Mouse (Mus musculus) lung, adult 2 months (tissue): Measurements from ENCODE around the gene Wnt5a. TPM values are rescaled to one million over a fixed set of nuclear protein-coding genes. Genes with fewer than 3 reads are reported as not detected.
A peak's percentile ranks its signal among the peaks of the same experiment; 100 is the strongest.

Source experiments
- DNase-seq: peaks from one replicate; pipeline ENCODE4 v3.0.0; 2022
- H3K4me1 ChIP-seq: fragments of 200-500 bp; 2 replicates; pipeline ENCODE4 v1.6.1; 2011; ENCODE audit warnings: low read length; ENCODE audit not compliant: control insufficient read depth, insufficient read depth
- H3K4me3 ChIP-seq: fragments of 200-500 bp; replicated peaks from 2 replicates; pipeline ENCODE3; 2011; ENCODE audit warnings: low read depth, mild to moderate bottlenecking, control low read depth, low read length; ENCODE audit errors: extremely low read depth
- CTCF ChIP-seq: fragments of 200-500 bp; IDR thresholded peaks from 2 replicates; pipeline ENCODE4 v1.5.1; 2011; ENCODE audit warnings: mild to moderate bottlenecking, low read length, control low read depth; ENCODE audit not compliant: insufficient read depth
- POLR2A ChIP-seq: fragments of 200-500 bp; IDR thresholded peaks from 2 replicates; pipeline ENCODE4 v1.6.1; 2011; ENCODE audit warnings: low read depth, mild to moderate bottlenecking, control low read depth, low read length, borderline replicate concordance; ENCODE audit errors: extremely low read depth
- WGBS: fragments of 180-500 bp; shearing (Covaris S2); methylation state at CpG from one replicate; pipeline ENCODE4 v1.1.7; 2018; 5-methylcytosine and 5-hydroxymethylcytosine counted together
- polyA plus RNA-seq: library from polyadenylated mRNA; depleted of rRNA; stranded (reverse); fragments of >200 nt; gene quantifications from 2 replicates; pipeline ENCODE4 v1.2.3, GENCODE M21; 2012

Wnt5a gene
- polyA plus RNA-seq, 1 experiment = 6.9 TPM

DNA sequence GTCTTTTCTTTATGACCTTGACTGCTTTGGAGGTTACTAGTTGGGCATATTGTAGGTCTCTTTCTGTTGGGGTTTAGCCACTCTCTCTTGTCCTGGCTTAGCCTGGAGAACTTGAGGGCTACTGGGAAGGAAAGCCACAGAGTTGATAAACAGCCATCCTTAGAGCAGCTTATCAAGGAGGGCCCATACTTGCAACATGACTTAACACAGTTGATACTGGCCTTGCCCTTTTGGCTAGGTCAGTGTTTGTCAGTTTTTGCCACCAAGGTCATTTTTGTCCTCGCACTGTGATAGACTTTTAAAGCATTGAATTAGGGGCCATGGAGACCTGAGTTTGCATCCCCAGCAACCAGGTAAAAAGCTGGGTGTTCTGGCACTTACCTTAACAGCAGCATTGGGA, 23.7 kb upstream of the Wnt5a start:
- H3K4me3 ChIP-seq = no peak overlapping the region
- TF ChIP-seq CTCF = no peak
- TF ChIP-seq POLR2A = no peak
- H3K4me1 ChIP-seq = no peaks in the 10 kb centered on the region
- WGBS = 76% methylated on average over 1 of the region's 1 CpGs
- no peak for DNase-seq

DNA sequence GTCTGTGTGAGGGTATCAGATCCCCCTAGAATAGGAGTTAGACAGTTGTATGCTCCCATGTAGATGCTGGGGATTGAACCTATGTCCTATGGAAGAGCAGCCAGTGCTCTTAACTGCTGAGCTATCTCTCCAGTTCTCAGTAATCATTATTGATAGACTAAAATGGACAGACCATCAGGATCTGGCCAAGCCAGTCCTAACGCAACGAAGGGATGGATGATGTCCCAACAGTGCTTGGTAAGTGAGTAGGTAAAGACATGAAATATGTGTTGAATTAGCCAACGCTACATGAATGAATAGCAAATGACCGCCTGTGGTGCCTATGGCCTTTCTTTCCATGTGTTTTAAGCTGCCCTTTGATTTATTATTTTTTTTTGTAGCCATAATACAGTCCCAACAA, 10.7 kb upstream of the Wnt5a start:
- 89% methylated on average over 4 of the region's 4 CpGs for WGBS
- Histone ChIP-seq H3K4me1 (no peaks in the 10 kb centered on the region), H3K4me3 (no peak overlapping the region)
- no peak for DNase-seq
- no peak for TF ChIP-seq POLR2A
- TF ChIP-seq CTCF = no peak

DNA sequence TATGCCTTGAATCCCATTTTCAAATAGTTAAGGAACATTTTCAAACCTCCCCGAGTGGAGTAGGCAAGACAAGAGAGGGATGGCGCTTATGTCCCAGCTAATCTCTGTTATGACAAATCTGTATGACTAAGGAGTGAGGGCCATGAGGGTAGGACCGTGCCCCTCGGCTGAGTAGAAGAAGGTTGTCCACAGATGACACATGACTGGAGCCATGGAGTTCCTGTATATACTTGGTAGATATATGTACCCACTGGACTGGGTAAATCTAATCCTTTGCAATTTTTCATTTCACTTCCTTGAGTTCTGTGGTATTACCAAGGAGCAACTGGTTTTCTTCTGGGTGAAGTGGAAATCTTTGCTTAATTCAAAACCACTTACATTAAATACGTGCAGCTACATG, 10.3 kb upstream of the Wnt5a start:
- Histone ChIP-seq H3K4me1 (no peaks in the 10 kb centered on the region), H3K4me3 (no peak overlapping the region)
- DNase-seq = no peak
- no peak for TF ChIP-seq CTCF
- no peak for TF ChIP-seq POLR2A
- WGBS = 79% methylated on average over 5 of the region's 5 CpGs

GRCm38 (mm10) chr14:28501216-28501878, 3.2 kb upstream of the Wnt5a start:
- TF ChIP-seq CTCF = no peak
- no peak for TF ChIP-seq POLR2A
- WGBS = 59% methylated on average over 12 of the region's 12 CpGs

GRCm38 (mm10) chr14:28503276-28503675, 1.3 kb upstream of the Wnt5a start:
- 97% methylated on average over 2 of the region's 2 CpGs for WGBS
- DNase-seq = no peak
- Histone ChIP-seq H3K4me3 (no peak overlapping the region), H3K4me1 (no peaks in the 10 kb centered on the region; the same call in 1 of the 2 replicates)
- TF ChIP-seq POLR2A = no peak
- TF ChIP-seq CTCF = no peak

More at GRCm38 (mm10) chr14:28501216-28501878, 3.2 kb upstream of the Wnt5a start:
- Histone ChIP-seq H3K4me1 (no peaks in the 10 kb centered on the region), H3K4me3 (no peak overlapping the region)
- DNase-seq = no peak

- TF ChIP-seq CTCF (no peak), POLR2A (peak; percentile 19; the same call in 1 of the 2 replicates)
- WGBS = under 1% methylated on average over 22 of the region's 22 CpGs
- Histone ChIP-seq H3K4me3 (peak overlapping the region; percentile 70), H3K4me1 (no peaks in the 10 kb centered on the region; the same call in 1 of the 2 replicates)
- peak; percentile 30 for DNase-seq
These were observed 568 bp downstream of the Wnt5a start for GRCm38 (mm10) chr14:28505051-28505585.

- H3K4me3 ChIP-seq = peak overlapping the region; percentile 70
- under 1% methylated on average over 62 of the region's 62 CpGs for WGBS
These were observed 1.2 kb downstream of the Wnt5a start for GRCm38 (mm10) chr14:28505586-28506375.

DNA sequence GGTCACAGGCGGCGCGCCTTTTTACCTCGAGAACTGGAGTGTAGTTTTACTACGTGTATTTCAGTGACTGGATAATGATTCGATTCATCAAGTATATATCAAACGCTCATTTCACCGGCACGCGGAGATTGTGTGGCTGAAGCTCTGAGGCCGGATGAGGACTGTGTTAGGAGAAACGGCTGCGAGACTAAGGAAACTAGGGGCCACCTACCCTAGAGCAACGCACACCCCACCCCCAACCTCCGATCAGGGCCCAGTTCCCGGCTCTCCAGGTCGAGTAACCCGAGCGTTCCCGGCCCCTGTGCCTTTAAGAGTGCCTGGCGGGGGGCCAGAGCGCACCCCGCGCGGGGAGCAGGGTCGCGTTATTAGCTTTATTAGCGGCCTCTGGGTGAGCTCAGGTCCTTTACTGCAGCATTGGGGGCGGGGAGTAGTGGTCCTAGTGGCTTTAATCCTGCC, 1.9 kb downstream of the Wnt5a start:
- peak; percentile 41 for DNase-seq
- TF ChIP-seq CTCF (no peak), POLR2A (no peak)
- WGBS = 1% methylated on average over 29 of the region's 29 CpGs
- Histone ChIP-seq H3K4me3 (peak overlapping the region; percentile 61), H3K4me1 (no peaks in the 10 kb centered on the region; the same call in 1 of the 2 replicates)

More at GRCm38 (mm10) chr14:28505586-28506375, 1.2 kb downstream of the Wnt5a start:
- H3K4me1 ChIP-seq = no peaks in the 10 kb centered on the region; the same call in 1 of the 2 replicates
- DNase-seq = peak; percentile 7
- TF ChIP-seq POLR2A = no peak
- TF ChIP-seq CTCF = no peak

- DNase-seq = no peak
- TF ChIP-seq CTCF = no peak
- TF ChIP-seq POLR2A = no peak
- H3K4me3 ChIP-seq = peak overlapping the region; percentile 61
- no peaks in the 10 kb centered on the region; the same call in 1 of the 2 replicates for H3K4me1 ChIP-seq
- WGBS = 2% methylated on average over 15 of the region's 15 CpGs
These were observed 2.5 kb downstream of the Wnt5a start for GRCm38 (mm10) chr14:28507011-28507410.
